Mouse (Mus musculus): ENCODE measurements around the gene Ceacam2. TPM values are rescaled to one million over a fixed set of nuclear protein-coding genes. Genes with fewer than 3 reads are reported as not detected.
"Not testable (repeated sequence)": the region's sequence is repeated elsewhere in the genome, so short reads cannot be mapped to it uniquely, and the experiment has no call there.

Gene Ceacam2
- total RNA-seq, 2 experiments from 2014 or later, result 0.46 TPM; not detected in 1

- no peak for ATAC-seq (replicated peaks; ENCODE audit: poor library complexity)
Observed at GRCm38 (mm10) chr7:25485061-25485460, 54.6 kb downstream of the Ceacam2 start.

DNA sequence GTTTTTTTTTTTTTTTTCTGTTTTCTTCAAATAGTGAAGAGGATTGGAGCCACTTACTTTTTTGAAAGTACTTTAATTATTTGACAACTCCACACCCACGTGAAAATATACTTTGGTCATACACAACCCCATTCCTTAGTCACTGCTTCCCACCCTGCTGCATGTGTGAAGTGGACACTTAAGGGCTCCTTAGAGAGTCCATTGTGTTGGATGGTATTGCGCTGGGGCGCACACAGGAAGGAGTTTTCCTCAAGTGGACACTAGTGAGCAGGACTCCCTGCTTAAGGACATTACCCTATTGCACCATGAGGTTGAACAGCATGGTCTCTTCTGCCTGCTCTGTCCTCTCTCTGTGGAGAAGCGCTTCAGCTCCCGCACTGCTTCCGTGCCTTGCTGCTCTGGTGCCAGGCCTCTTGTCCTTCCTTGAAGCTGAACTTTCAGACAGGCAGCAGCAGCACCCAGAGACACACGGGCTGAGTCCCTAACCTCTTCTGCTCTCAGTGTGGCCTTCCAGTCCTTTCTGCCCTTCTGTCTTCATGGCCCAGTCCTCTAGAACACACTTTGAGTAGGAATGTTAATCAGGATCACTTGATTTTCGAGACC is 56.4 kb downstream of the Ceacam2 start:
- no peak for ATAC-seq (replicated peaks; ENCODE audit: poor library complexity)

DNA sequence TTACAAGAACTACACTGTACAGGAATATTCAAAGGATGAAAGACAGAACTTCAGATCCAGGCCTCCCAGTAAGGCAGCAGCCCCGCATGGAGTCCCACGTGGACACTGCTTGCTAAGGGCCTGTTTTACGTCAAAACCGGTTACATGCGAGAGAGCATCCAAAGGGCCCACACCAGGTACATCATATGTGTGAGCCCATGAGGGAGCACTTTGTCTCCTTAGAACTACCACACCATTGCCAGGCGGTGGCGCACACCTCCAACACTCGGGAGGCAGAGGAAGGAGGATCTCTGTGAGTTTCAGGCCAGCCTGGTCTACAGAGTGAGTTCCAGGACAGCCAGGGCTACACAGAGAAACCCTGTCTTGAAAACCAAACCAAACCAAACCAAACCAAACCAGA is 58.9 kb downstream of the Ceacam2 start:
- ATAC-seq (replicated peaks; ENCODE audit: poor library complexity), result 0 out of 2 replicates have a peak, but pooled peaks have one; percentile 32

DNA sequence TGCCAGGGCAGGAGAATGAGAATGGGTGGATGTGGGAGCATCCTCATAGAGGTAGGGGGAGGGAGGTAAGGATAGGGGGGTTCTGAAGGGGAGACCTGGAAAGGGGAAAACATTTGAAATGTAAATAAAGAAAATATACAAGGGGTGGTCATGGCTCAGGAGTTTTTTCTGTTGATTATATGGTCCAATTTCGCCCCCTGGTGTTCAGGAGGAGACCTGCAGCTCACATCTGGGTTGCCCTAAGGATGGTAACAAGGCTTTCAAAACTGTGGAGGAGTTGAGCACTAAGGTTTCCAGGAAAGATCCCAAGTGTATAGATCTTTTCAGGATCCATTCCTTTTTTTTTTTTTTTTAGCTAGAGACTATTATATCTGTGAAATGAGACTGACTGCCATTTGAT is 60.2 kb downstream of the Ceacam2 start:
- peak; percentile 62 for ATAC-seq (replicated peaks; ENCODE audit: poor library complexity)

GRCm38 (mm10) chr7:25477752-25478093 is 61.9 kb downstream of the Ceacam2 start:
- peak; percentile 56 for ATAC-seq (replicated peaks; ENCODE audit: poor library complexity)

- ATAC-seq (replicated peaks; ENCODE audit: poor library complexity), result peak; percentile 97
Observed at GRCm38 (mm10) chr7:25477091-25477751, 62.4 kb downstream of the Ceacam2 start, which contains the start of gene Ceacam1. Ceacam1 (minus strand) TSS chr7:25477603.

DNA sequence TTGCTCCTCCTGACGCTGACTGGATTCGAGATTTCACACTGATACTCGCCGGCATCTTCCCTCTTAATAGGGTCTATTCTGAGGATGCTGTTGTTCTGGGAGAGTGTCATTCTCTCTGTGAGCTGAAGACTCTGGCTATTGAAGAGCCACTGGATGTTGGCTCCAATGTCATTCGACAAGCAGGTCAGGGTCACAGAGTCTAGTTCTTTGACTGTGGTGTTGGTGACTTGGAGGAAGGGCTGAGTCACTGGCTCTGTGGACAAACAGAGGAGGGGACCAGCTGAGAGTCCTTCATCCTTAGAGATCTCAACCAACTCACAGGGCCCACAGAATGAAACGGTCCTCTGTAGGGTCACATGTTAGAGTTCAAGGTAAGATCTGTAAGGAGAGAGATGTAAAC is 67.8 kb downstream of the Ceacam2 start:
- not testable (repeated sequence) for ATAC-seq (replicated peaks; ENCODE audit: poor library complexity)

Other genes with a start within 250 kb of the Ceacam2 start
- gene Pafah1b3, start 241.9 kb downstream of the Ceacam2 start, total RNA-seq (2015), result 10.9 and 20.0 TPM in 2 replicates
- 14.7 and 15.0 TPM in 2 replicates for gene Pafah1b3, start 241.9 kb downstream of the Ceacam2 start, total RNA-seq (2017)
- not detected in 2 replicates for gene Prr19, start 238.4 kb downstream of the Ceacam2 start, total RNA-seq (2015)
- gene Prr19, start 238.4 kb downstream of the Ceacam2 start, total RNA-seq (2017), result not detected in 2 replicates
- not detected in 2 replicates for gene Tmem145, start 233.8 kb downstream of the Ceacam2 start, total RNA-seq (2015)
- gene Tmem145, start 233.8 kb downstream of the Ceacam2 start, total RNA-seq (2017), result not detected in 2 replicates
- gene Megf8, start 222.7 kb downstream of the Ceacam2 start, total RNA-seq (2015), result 2.2 and 2.5 TPM in 2 replicates
- 3.5 and 3.9 TPM in 2 replicates for gene Megf8, start 222.7 kb downstream of the Ceacam2 start, total RNA-seq (2017)
- gene Cnfn, start 170.1 kb downstream of the Ceacam2 start, total RNA-seq (2015), result not detected in 2 replicates
- gene Cnfn, start 170.1 kb downstream of the Ceacam2 start, total RNA-seq (2017), result not detected in 2 replicates
- gene Lipe, start 141.1 kb downstream of the Ceacam2 start, total RNA-seq (2015), result 8.3 and 9.8 TPM in 2 replicates
- gene Lipe, start 141.1 kb downstream of the Ceacam2 start, total RNA-seq (2017), result 7.2 and 7.4 TPM in 2 replicates
- not detected in 2 replicates for gene Cxcl17, start 127.0 kb downstream of the Ceacam2 start, total RNA-seq (2015)
- not detected in 2 replicates for gene Cxcl17, start 127.0 kb downstream of the Ceacam2 start, total RNA-seq (2017)
- gene Ceacam1, start 62.3 kb downstream of the Ceacam2 start, total RNA-seq (2015), result 62.9 and 87.1 TPM in 2 replicates
- gene Ceacam1, start 62.3 kb downstream of the Ceacam2 start, total RNA-seq (2017), result 21.0 and 23.6 TPM in 2 replicates
- not detected in 2 replicates for gene Erich4, start 76.0 kb upstream of the Ceacam2 start, total RNA-seq (2015)
- gene Erich4, start 76.0 kb upstream of the Ceacam2 start, total RNA-seq (2017), result not detected in 2 replicates
- 24.5 and 30.0 TPM in 2 replicates for gene Dmac2, start 79.6 kb upstream of the Ceacam2 start, total RNA-seq (2015)
- 34.0 and 34.9 TPM in 2 replicates for gene Dmac2, start 79.6 kb upstream of the Ceacam2 start, total RNA-seq (2017)
- gene B3gnt8, start 86.8 kb upstream of the Ceacam2 start, total RNA-seq (2015), result 5.1 and 7.4 TPM in 2 replicates
- gene B3gnt8, start 86.8 kb upstream of the Ceacam2 start, total RNA-seq (2017), result 13.2 and 22.2 TPM in 2 replicates
- gene Bckdha, start 119.1 kb upstream of the Ceacam2 start, total RNA-seq (2015), result 37.6 and 46.7 TPM in 2 replicates
- 48.6 and 52.0 TPM in 2 replicates for gene Bckdha, start 119.1 kb upstream of the Ceacam2 start, total RNA-seq (2017)
- 80.7 and 84.9 TPM in 2 replicates for gene Exosc5, start 119.3 kb upstream of the Ceacam2 start, total RNA-seq (2015)
- gene Exosc5, start 119.3 kb upstream of the Ceacam2 start, total RNA-seq (2017), result 55.6 and 71.8 TPM in 2 replicates
- 0.69 and 1.0 TPM in 2 replicates for gene Tmem91, start 135.3 kb upstream of the Ceacam2 start, total RNA-seq (2015)
- not detected in 2 replicates for gene Tmem91, start 135.3 kb upstream of the Ceacam2 start, total RNA-seq (2017)
- gene B9d2, start 140.9 kb upstream of the Ceacam2 start, total RNA-seq (2015), result 34.4 and 38.7 TPM in 2 replicates
- 38.2 and 39.8 TPM in 2 replicates for gene B9d2, start 140.9 kb upstream of the Ceacam2 start, total RNA-seq (2017)
- 237 and 286 TPM in 2 replicates for gene Tgfb1, start 147.1 kb upstream of the Ceacam2 start, total RNA-seq (2015)
- gene Tgfb1, start 147.1 kb upstream of the Ceacam2 start, total RNA-seq (2017), result 35.7 and 35.8 TPM in 2 replicates
- 25.1 and 27.4 TPM in 2 replicates for gene Ccdc97, start 179.2 kb upstream of the Ceacam2 start, total RNA-seq (2015)
- gene Ccdc97, start 179.2 kb upstream of the Ceacam2 start, total RNA-seq (2017), result 10.5 and 18.3 TPM in 2 replicates
- gene Hnrnpul1, start 214.9 kb upstream of the Ceacam2 start, total RNA-seq (2015), result 132 and 135 TPM in 2 replicates
- 126 and 141 TPM in 2 replicates for gene Hnrnpul1, start 214.9 kb upstream of the Ceacam2 start, total RNA-seq (2017)
- 1.1 and 2.3 TPM in 2 replicates for gene Axl, start 248.8 kb upstream of the Ceacam2 start, total RNA-seq (2015)
- gene Axl, start 248.8 kb upstream of the Ceacam2 start, total RNA-seq (2017), result 1.5 and 1.9 TPM in 2 replicates

Measured in megakaryocyte progenitor cell, adult 5-6 weeks (primary cell).